Mouse (Mus musculus): ENCODE data around the gene Galnt18.

Galnt18 gene

GRCm38 (mm10) chr7:111713828-111714600 is 65.8 kb downstream of the Galnt18 start:
- no peak for DNase-seq (ENCODE audit: low spot score)

GRCm38 (mm10) chr7:111712797-111713196 is 67.0 kb downstream of the Galnt18 start:
- DNase-seq (ENCODE audit: low spot score): no peak

GRCm38 (mm10) chr7:111711045-111711808 is 68.5 kb downstream of the Galnt18 start:
- no peak for DNase-seq (ENCODE audit: low spot score)

DNA sequence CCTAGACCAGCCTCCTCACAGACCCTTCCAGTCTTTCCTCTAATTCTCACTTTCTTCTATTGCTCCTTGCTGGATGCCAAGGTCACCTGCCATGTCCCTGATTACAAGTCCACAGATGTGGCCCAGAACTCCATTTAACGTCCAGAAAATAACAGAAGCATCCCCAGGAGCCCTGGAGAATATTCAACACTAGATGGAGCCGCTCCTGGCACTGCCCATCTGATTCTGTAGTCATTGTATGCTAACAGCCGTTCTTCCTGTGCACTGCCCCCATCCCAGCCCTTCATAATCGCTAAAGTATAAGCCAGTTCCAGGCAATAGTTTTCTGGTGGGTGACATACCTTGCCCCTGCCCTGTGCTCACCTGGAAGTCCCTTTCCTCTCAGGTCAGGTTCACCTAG is 69.5 kb downstream of the Galnt18 start:
- no peak for DNase-seq (ENCODE audit: low spot score)

GRCm38 (mm10) chr7:111708563-111708962 is 71.2 kb downstream of the Galnt18 start:
- no peak for DNase-seq (ENCODE audit: low spot score)

GRCm38 (mm10) chr7:111702961-111703360 is 76.8 kb downstream of the Galnt18 start:
- no peak for DNase-seq (ENCODE audit: low spot score)

- no peak for DNase-seq (ENCODE audit: low spot score)
These were observed 78.0 kb downstream of the Galnt18 start for GRCm38 (mm10) chr7:111701788-111702187.

DNA sequence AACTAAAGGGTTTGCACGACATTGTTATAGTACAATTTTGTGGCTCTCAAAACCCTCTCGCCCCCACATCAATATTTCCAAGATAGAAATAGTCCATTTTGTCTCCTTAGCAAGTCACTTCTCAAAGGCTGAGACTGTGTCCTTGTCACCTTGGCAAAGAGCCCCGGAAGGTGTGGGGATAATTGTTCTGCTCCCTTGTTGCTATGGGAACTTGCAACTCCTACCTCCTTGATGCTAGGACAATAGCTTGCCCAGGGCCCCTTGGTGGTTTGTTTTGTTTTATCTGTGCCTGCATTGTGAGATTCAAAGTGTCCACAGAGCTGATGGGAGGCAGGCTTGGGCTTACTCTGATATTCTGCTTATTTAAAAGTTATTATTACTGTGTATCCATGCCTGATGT is 80.3 kb downstream of the Galnt18 start:
- no peak for DNase-seq (ENCODE audit: low spot score)

DNA sequence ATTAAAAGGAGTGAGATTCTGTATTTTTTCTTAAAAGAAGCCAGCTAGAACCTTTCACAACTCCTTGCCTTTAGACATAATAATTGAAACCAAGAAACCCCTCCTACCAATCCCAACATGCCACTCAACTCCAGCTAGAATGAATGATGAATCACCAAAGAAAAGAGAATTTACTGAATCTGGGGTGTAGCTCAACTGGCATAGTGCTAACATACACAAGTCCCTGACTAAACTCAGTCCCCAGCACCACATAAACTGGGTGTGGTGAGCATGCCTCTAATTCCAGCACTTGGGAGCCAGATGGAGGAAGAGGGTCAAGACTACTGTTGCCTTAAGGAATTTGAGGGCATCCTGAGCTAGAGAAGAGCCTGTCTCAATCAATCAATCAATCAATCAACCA is 83.6 kb downstream of the Galnt18 start:
- no peak for DNase-seq (ENCODE audit: low spot score)

DNA sequence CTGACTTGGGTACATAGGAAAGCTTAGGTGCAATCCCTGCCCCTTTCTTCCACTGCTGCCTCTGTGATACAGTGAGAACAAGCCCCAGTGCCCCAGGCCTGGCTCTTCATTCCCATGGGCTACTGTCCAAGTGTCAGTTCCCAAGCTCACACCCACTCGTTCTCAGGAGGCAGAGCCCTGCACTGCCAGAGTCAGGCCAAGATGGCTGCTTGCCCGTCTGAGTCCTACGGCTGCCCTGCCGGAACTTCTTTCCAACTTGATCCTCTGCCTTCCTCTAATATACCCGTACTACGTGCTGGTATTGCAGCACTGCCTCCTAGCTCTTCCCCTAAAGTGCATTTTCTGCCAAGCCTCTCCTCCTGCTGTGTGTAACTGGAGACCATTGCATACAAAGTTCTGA is 85.5 kb downstream of the Galnt18 start:
- no peak for DNase-seq (ENCODE audit: low spot score)

DNA sequence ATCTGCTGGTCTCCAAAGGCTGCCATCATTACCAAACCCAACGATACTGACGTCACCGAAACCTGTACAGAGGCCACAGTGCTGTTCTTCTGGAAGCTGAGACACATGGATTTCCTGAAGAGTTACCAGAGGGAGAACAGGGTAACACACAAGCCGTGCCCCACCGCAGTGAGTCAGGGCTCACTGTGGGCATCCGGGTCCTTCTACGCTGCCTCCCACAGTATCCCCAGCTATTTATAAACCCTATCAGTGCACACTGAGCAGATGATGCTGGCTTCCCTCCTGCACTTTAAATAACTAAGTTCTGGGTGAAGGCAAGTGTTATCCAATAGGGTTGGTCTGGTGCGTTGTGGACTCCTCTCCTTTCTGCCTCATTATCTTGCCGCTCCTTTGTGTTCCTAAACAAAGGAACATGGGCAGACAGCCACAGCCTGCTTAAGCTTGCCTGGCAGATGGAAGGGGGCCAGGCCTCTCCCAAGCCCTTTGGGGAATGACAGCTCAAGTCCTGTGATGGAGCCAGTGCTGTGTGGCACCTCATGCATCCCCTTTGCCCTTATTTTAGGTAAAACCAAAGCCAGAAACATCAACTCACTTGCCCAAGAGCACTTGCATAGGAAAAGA is 87.0 kb downstream of the Galnt18 start:
- peak; percentile 29 for DNase-seq (ENCODE audit: low spot score)

DNA sequence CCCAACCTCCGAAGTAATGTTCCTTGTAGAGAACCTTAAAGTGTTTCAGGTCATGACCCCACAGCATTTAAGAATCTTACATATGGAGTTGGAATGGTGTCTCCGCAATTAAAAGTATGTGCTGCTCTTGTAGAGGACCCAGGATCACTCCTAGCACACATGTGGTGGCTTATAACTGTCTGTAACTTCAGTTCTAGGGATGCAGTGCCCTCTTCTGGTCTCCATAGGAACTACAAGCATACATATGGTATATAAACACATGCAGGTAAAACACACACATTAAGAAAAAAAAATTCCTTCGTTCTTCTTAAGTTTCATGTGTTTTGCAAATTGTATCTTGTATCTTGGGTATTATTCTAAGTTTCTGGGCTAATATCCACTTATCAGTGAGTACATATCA is 99.7 kb downstream of the Galnt18 start:
- DNase-seq (ENCODE audit: low spot score): no peak

DNA sequence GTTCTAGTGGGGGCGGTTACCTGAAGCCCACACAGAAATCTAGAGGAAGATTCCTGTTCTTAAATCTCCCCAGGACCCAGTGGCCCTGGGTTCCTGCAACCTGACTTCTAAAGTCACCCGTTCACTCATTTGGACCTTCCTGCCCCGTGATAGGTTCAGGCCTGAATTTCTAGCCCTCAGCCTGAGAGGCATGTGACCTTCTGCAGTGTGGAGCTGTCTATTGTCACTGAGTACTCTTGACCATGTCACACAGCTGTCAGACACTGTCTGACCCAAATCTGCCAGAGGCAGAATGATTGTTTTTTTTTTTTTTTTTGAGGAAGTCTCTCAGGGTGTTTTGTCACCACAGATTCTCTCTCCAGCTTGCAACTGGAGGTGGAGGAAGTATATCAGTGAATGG is 103.3 kb downstream of the Galnt18 start:
- no peak for DNase-seq (ENCODE audit: low spot score)

DNA sequence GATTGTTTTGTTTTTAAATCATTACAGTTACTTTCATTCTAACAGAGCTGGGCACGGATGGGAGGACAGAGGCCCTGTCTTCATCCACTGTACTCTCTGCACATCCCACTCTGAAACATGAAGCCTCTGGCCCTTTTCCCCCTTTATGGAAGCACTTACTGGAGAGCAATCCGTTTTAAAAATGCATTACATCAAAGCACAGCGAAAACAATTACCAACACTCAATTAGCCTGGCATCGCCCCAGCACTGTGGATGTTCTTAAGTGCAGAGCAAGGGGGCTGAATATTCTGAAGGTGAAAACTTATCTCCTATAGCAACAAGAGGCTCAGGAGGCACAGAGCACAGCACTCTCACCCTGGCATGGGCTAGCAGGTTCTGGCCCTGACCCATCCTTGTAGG is 107.3 kb downstream of the Galnt18 start:
- DNase-seq (ENCODE audit: low spot score): no peak

- DNase-seq (ENCODE audit: low spot score): no peak
These were observed 116.4 kb downstream of the Galnt18 start for GRCm38 (mm10) chr7:111663139-111664073.

DNA sequence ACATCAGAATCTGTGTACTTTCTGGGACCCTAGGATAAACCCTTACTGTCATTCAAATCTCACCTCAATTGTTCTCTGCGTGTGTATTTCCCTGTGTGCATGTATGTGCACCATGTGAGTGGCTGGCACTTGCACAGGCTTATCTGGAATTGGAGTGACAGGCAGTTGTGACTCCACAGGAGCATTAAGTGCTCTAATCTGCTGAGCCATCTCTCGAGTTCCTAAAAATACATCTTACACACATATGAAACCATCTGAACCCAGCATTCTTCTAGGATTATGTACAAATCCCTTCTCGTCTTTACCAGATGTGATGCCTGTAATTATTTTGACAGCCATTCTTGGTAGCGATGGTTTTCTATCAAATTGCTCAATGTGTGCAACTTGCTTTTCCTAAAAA is 121.2 kb downstream of the Galnt18 start:
- DNase-seq (ENCODE audit: low spot score): no peak

GRCm38 (mm10) chr7:111655002-111655401 is 124.8 kb downstream of the Galnt18 start:
- DNase-seq (ENCODE audit: low spot score): no peak

DNA sequence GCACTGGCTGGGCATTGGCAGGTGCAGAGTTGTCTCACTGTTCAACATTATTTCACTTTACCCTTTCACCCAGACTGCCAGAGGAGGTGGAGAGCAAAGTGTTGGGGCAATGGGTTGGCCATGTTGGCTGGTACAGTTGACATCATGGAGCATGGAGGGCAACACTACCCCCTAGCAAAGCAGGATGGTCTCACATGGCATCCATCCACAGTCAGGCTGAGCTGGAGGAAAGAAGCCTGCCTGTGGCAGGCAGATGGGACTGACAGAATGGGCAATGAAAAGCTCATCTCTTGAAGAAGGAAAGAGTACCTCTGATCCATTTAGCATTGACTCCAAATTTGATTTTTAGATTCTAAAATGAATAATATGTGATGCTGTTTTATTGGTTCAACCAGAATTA is 125.3 kb downstream of the Galnt18 start:
- DNase-seq (ENCODE audit: low spot score): no peak

GRCm38 (mm10) chr7:111644362-111644761 is 135.4 kb downstream of the Galnt18 start:
- DNase-seq (ENCODE audit: low spot score): no peak

DNA sequence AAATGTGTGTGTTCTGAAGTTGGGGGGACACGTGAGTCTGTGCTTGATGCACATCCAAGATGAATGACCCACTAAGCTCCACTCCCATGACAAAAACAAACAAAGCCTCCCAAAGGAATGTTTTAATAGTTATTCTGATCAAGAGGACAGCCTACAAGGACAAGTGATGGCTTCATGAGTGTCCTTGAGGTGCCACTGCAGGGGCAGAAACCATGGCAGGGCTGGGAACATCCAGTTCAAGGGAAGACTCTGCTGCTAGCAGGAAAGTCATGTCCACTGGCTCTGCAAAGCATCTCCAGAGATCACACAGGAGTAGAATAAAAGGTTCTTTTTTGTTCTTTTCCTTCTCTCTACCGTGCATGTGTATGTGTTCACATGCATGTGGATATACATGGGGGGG is 140.9 kb downstream of the Galnt18 start:
- no peak for DNase-seq (ENCODE audit: low spot score)

DNA sequence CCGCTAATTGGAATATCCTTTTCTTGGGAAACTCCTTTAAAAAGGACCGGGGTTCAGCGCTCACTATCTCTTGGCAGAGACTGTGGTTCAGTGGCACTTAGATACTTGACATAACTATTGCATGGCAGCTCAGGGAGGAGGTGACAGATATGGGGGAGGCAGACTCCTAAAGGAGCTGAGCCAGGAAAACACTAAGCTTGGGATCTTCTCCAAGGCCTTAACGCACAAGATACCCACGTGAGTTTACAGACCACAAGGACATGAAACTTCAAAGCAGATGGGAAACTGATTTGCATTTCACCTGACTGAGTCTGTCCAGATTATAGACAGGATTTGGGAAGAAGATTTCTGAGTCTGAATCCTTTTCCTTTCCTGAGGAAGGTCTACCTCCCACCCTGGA is 141.3 kb downstream of the Galnt18 start:
- no peak for DNase-seq (ENCODE audit: low spot score)

GRCm38 (mm10) chr7:111637866-111638448 is 141.8 kb downstream of the Galnt18 start:
- no peak for DNase-seq (ENCODE audit: low spot score)

Data from layer of hippocampus, adult 9-10 months (tissue).